Mouse (Mus musculus): ENCODE data around the gene Oxnad1. TPM values are rescaled to one million over a fixed set of nuclear protein-coding genes. Genes with fewer than 3 reads are reported as not detected.
"Not testable (repeated sequence)": the region's sequence is repeated elsewhere in the genome, so short reads cannot be mapped to it uniquely, and the experiment has no call there.

Oxnad1 gene
- polyA plus RNA-seq, 1 experiment = 20.2 TPM

DNA sequence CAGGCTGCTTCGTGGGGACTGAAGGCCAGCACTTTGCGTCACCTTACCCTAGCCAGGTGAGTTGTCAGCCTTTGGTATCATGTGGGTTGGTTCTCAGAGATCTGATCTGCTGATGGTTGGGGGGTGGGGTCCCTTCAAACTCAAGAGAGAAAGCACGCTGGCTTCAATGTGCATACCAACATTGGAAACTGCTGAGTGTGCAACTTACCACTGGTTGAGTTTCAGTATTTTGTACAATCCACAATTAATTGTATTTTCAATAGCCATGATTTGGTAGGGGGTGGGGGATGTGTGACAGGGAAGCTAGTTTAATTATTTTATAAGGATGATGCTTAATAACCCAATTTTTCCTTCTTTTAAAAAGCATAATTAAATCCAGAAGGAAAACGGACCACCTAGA is 6.5 kb downstream of the Oxnad1 start:
- DNase-seq (ENCODE audit: low read depth) = no peak
- TF ChIP-seq CTCF (IDR thresholded peaks at IDR 0.05; ENCODE audit: borderline replicate concordance, extremely low read depth, insufficient read depth, insufficient read length) (no peak), POLR2A (IDR thresholded peaks at IDR 0.05; ENCODE audit: borderline replicate concordance, extremely low read depth, insufficient read depth, insufficient read length, poor library complexity, severe bottlenecking) (no peak)

DNA sequence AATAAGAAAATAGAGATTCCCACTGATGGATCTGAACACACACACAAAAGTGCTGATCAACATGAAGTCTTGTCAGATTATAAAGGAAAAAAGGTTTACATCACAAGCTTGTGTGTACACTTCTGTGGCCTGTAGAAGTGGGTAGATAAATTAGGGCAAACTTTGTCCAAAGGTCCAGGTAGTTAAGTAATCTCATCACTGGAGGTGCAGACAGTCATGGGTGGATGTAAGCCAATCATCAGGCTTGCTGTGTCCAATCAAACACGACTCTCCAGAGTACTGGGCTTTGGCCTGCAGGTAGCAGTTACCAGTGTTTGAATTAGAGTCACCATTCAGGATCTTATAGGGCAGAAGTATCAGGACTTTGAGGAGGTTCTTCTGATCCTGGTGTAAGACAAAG is 7.8 kb downstream of the Oxnad1 start:
- TF ChIP-seq POLR2A (IDR thresholded peaks at IDR 0.05; ENCODE audit: borderline replicate concordance, extremely low read depth, insufficient read depth, insufficient read length, poor library complexity, severe bottlenecking) = no peak
- TF ChIP-seq CTCF (IDR thresholded peaks at IDR 0.05; ENCODE audit: borderline replicate concordance, extremely low read depth, insufficient read depth, insufficient read length) = no peak
- no peak for DNase-seq (ENCODE audit: low read depth)

DNA sequence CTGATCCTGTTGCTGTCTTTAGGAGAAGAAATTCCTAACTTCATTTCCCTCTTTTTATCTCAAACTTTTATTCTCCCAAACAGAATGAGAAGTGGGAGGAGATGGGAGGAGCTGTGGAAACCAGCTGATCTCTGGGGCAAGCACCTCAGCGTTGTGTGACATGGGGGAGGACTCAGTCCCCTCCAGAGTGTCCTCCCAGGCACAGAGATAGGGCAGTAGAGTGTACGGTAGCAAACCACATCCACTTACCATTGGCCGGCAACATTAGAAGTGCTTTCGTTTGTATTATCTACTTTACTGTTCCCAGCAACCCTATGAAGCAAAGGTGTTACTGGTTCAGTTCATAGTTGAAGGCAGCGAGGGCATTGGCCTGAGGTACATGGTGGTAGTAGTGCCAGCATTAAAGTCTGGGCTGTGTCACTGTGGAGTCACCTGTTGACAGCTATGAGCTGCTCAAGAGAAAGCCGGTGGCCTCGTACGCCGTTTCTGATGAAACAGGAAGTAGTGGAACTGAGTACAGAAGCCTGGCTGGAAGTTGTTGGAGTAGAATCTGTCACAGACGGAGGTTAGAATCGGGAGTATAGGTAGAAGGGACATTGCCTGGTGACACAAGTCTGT is 8.4 kb downstream of the Oxnad1 start:
- DNase-seq (ENCODE audit: low read depth) = no peak
- TF ChIP-seq POLR2A (IDR thresholded peaks at IDR 0.05; ENCODE audit: borderline replicate concordance, extremely low read depth, insufficient read depth, insufficient read length, poor library complexity, severe bottlenecking) (no peak), CTCF (IDR thresholded peaks at IDR 0.05; ENCODE audit: borderline replicate concordance, extremely low read depth, insufficient read depth, insufficient read length) (no peak)

DNA sequence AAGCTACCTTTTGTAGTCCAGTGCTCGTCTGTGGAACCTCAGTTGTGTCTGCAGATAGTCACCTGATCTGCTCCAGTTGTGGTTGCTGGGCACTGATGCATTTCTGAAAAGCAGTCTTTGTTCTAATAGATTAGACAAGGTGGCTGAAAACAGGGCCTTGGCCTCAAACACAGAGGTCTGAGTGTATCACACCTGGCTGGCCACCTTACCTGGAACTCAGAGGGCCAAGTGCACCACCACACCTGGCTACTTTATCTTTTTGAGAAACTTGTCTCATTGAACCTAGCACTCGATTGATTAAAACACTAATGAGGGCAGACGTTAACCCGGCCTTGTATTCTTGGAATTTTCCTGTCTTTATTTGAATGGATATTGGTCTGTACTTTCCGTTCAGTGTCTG is 10.5 kb downstream of the Oxnad1 start:
- no peak for DNase-seq (ENCODE audit: low read depth)
- TF ChIP-seq POLR2A (IDR thresholded peaks at IDR 0.05; ENCODE audit: borderline replicate concordance, extremely low read depth, insufficient read depth, insufficient read length, poor library complexity, severe bottlenecking) (no peak), CTCF (IDR thresholded peaks at IDR 0.05; ENCODE audit: borderline replicate concordance, extremely low read depth, insufficient read depth, insufficient read length) (no peak)

DNA sequence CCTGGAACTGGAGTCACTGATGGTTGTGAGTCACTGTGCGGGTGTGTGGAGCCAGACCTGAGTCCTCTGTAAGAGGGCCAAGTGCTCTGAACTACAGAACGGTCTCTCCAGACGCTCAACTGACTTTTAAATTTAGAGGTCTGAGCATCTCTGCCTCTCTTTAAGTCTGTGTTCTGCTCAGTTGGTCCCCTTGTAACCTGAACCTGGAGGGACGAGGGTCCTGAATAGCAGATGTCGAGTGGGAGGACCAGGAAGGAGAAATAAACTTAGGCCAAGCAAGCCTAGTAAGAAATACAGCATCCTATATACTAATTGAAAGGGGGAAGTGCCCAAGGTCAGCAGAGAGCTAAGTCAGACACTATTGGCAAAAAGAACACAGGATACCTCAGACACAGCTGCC is 11.6 kb downstream of the Oxnad1 start:
- TF ChIP-seq POLR2A (IDR thresholded peaks at IDR 0.05; ENCODE audit: borderline replicate concordance, extremely low read depth, insufficient read depth, insufficient read length, poor library complexity, severe bottlenecking) (no peak), CTCF (IDR thresholded peaks at IDR 0.05; ENCODE audit: borderline replicate concordance, extremely low read depth, insufficient read depth, insufficient read length) (no peak)
- no peak for DNase-seq (ENCODE audit: low read depth)

DNA sequence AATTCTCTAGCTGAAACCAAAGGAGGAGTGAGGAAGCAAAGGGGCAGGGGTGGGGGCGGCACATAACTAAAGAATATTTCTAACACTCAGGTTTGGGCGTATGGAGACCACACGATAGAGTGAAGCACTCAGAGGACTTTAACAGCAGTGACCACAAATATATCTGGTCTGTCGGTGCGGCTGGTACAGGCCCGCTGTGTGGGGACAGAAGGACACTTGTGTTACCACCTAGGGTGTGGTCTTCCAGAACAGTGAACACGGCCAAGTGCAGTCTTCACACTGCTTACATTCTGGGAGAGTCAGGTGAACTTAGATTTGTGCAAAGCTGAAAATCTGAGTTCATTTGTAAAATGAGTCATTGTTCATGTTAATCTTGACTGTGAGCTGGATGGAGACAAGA is 12.5 kb downstream of the Oxnad1 start:
- DNase-seq (ENCODE audit: low read depth) = no peak
- TF ChIP-seq CTCF (IDR thresholded peaks at IDR 0.05; ENCODE audit: borderline replicate concordance, extremely low read depth, insufficient read depth, insufficient read length) (no peak), POLR2A (IDR thresholded peaks at IDR 0.05; ENCODE audit: borderline replicate concordance, extremely low read depth, insufficient read depth, insufficient read length, poor library complexity, severe bottlenecking) (no peak)

DNA sequence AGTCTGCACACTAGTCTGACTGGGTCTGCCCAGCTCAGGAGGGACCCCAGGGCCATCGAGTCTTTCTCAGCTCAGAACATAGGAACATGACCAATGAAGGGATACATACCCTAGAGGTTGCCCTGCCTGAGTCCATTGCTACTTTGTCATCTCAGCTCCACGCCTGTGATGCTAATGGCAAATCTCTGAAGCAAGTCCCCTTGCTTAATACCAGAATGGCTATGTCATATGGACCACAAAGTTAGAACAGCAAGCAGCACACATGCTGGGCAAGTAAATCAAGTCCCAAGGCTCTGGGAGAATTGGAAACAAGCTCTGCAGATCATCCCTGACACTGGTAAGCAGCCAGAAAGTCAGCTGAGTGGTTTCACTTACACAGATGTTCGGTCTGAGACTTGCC is 13.8 kb downstream of the Oxnad1 start:
- TF ChIP-seq POLR2A (IDR thresholded peaks at IDR 0.05; ENCODE audit: borderline replicate concordance, extremely low read depth, insufficient read depth, insufficient read length, poor library complexity, severe bottlenecking) (no peak), CTCF (IDR thresholded peaks at IDR 0.05; ENCODE audit: borderline replicate concordance, extremely low read depth, insufficient read depth, insufficient read length) (no peak)

DNA sequence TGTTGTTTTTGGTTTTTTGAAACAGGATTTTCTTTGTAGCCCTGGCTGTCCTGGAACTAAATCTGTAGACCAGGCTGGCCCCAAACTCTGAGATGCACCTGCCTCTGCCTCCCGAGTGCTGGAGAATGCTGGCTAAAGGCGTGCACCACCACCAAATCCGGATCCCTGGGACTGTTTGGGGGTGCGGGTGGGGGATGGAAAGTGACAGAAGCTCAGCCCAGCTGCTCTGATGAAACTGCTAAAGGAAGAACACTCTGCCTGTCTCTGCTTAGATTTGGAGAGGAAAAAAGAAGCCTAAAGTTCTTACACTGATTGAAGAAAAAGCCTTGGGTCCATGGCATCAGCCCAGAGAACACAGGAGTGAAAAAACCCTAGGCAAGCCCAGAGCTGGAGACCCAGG is 18.4 kb downstream of the Oxnad1 start:
- no peak for DNase-seq (ENCODE audit: low read depth)
- TF ChIP-seq CTCF (IDR thresholded peaks at IDR 0.05; ENCODE audit: borderline replicate concordance, extremely low read depth, insufficient read depth, insufficient read length) (no peak), POLR2A (IDR thresholded peaks at IDR 0.05; ENCODE audit: borderline replicate concordance, extremely low read depth, insufficient read depth, insufficient read length, poor library complexity, severe bottlenecking) (no peak)

More for the DNA sequence above, 13.8 kb downstream of the Oxnad1 start:
- no peak for DNase-seq (ENCODE audit: low read depth)

DNA sequence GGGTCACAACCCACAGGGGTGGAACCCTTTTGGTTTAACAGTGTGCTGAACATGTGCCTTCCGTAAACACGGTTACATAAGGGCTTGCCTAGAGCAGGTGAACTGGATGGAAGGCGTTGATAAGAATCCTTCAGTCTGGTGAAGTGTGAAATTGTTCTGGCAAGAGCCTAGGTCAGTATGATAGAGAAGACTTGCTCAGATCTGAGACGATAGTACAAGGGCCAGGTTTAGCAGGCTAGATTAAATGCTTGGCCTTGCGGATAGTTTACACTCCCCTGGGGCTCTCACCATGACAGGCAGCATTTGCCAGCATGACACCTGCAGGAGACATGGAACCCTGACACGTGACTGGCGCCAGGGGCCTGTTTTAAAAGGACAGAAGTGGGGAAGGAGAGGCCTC is 20.5 kb downstream of the Oxnad1 start:
- TF ChIP-seq POLR2A (IDR thresholded peaks at IDR 0.05; ENCODE audit: borderline replicate concordance, extremely low read depth, insufficient read depth, insufficient read length, poor library complexity, severe bottlenecking) (no peak), CTCF (IDR thresholded peaks at IDR 0.05; ENCODE audit: borderline replicate concordance, extremely low read depth, insufficient read depth, insufficient read length) (no peak)
- DNase-seq (ENCODE audit: low read depth) = no peak

DNA sequence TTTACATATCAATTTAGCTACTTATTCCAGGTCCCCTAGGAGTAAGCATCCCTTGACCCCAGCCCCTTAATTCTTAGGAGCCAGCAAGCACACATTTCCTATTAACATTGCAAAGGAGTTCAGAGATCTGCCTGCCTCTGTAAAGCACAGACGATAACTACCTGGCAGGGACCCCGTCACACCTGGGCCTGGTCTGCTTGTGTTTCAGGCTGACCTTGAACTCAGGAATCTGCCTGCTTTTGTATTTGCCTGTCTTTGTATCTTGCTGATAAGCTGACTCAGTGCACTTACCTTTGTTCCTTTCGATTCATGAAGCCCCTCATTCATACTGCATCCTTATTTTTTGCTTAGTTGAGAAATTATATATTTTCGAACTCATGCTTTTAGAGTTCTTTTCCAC is 21.7 kb downstream of the Oxnad1 start:
- TF ChIP-seq CTCF (IDR thresholded peaks at IDR 0.05; ENCODE audit: borderline replicate concordance, extremely low read depth, insufficient read depth, insufficient read length) (no peak), POLR2A (IDR thresholded peaks at IDR 0.05; ENCODE audit: borderline replicate concordance, extremely low read depth, insufficient read depth, insufficient read length, poor library complexity, severe bottlenecking) (no peak)
- no peak for DNase-seq (ENCODE audit: low read depth)

DNA sequence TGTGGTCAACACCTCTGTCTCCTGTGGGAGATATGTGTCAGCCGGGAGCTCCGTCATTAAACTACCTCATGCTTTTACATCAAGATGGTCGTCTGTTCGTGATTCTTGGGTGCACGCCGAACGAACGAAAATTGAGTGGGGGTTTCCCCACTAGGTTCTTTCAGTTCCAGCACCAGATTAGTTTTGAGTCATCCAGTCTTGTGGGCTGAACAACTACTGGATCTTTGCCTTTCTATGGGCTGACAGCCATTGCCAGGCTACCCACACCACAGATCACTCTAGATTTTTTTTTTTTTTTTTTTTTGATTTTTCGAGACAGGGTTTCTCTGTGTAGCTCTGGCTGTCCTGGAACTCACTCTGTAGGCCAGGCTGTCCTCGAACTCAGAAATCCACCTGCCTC is 26.9 kb downstream of the Oxnad1 start:
- DNase-seq (ENCODE audit: low read depth) = not testable (repeated sequence)

DNA sequence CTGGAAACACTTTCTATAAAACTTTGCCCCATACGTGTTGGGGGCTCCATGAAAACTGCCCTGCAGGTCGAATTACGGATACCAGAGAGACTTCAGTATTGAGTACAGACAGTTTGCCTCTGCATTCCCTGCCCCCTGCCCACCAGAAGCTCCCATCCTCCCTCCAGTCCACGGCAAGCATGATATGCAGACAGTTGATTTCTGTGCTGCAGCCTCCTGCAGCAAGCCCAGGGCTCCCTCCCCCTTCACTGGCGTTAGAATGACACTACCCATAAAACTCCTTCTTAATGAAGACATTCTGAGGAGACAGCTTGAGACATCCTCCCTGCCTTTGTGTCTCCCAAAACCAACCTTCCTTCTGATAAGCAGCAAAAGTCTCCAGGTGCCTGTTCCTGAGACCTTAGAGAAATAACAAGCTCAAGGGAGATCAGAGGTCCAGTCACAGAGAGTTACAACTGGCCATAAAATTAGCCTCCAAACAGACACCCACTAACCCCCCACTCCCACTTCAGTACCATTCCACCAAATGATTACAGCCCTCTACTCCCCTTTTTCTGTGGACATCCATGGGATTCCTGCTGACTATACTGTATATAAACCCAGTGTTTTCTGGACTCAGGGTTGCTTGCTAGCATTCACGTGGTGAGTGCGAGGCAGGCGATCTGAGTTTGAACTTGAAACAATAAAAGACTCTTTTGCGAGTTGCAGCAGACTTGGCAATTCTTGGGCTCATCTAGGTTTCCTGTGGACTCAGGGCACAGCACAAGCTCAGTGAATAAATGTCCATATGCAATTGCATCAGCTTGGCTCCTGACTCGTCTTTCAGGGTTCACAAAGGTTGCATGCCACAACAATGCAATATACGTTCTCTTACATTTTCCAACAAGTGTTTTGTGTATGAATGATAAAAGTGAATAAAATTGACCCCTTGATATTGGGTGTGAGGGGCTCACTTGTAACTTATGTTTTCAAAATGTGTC is 36.1 kb downstream of the Oxnad1 start:
- TF ChIP-seq POLR2A (IDR thresholded peaks at IDR 0.05; ENCODE audit: borderline replicate concordance, extremely low read depth, insufficient read depth, insufficient read length, poor library complexity, severe bottlenecking) = no peak
- TF ChIP-seq CTCF (IDR thresholded peaks at IDR 0.05; ENCODE audit: borderline replicate concordance, extremely low read depth, insufficient read depth, insufficient read length) = no peak
- no peak for DNase-seq (ENCODE audit: low read depth)
